Mouse (Mus musculus): ENCODE results near the gene Fgf3. TPM values are rescaled to one million over a fixed set of nuclear protein-coding genes. Genes with fewer than 3 reads are reported as not detected.

Fgf3 gene
- 0.06 and 0.12 TPM in 2 replicates for polyA plus RNA-seq (2015; fragmentation: Nextera tagmentation; extraction: Ambion mirVana)

GRCm38 (mm10) chr7:144837891-144838488 is at the start of gene Fgf3:
TSS of gene Fgf3 (plus strand) at chr7:144838083.
- H3K4me2 ChIP-seq: peak within 1 kb of the TSS; percentile 84
- no peak within 1 kb of the TSS for H3K9ac ChIP-seq
- 2% methylated on average over 42 of the region's 43 CpGs for WGBS
- H3K27me3 ChIP-seq: peaks cover 84% of the 10 kb centered on the region
- H3K9me3 ChIP-seq: no peaks in the 10 kb centered on the region
- H3K4me3 ChIP-seq: peak within 1 kb of the TSS; percentile 43
- no peaks in the 10 kb centered on the region for H3K36me3 ChIP-seq
- H3K4me1 ChIP-seq: peaks cover 17% of the 10 kb centered on the region
- no peak within 1 kb of the TSS for H3K27ac ChIP-seq
- no peak for ATAC-seq (ENCODE audit: insufficient number of reproducible peaks, low FRiP score, low TSS enrichment, low read depth)

- H3K27ac ChIP-seq: no peak overlapping the region
- no peaks in the 10 kb centered on the region for H3K9me3 ChIP-seq
- H3K27me3 ChIP-seq: 0 out of 2 replicates have a peak, but pooled peaks cover 3% of the 10 kb centered on the region
- no peaks in the 10 kb centered on the region for H3K4me1 ChIP-seq
- no peak overlapping the region for H3K4me3 ChIP-seq
- H3K36me3 ChIP-seq: no peaks in the 10 kb centered on the region
- ATAC-seq (ENCODE audit: insufficient number of reproducible peaks, low FRiP score, low TSS enrichment, low read depth): no peak
- no peak overlapping the region for H3K9ac ChIP-seq
- H3K4me2 ChIP-seq: no peak overlapping the region
- 37% methylated on average over 4 of the region's 4 CpGs for WGBS
Measured at GRCm38 (mm10) chr7:144788631-144789030, 49.3 kb upstream of the Fgf3 start.

GRCm38 (mm10) chr7:144789601-144790556 is 48.0 kb upstream of the Fgf3 start:
- H3K27me3 ChIP-seq: 0 out of 2 replicates have a peak, but pooled peaks cover 3% of the 10 kb centered on the region
- no peaks in the 10 kb centered on the region for H3K36me3 ChIP-seq
- WGBS: 56% methylated on average over 36 of the region's 36 CpGs
- no peak for ATAC-seq (ENCODE audit: insufficient number of reproducible peaks, low FRiP score, low TSS enrichment, low read depth)
- peak overlapping the region; percentile 28 for H3K4me3 ChIP-seq
- peak overlapping the region; percentile 46 for H3K4me2 ChIP-seq
- H3K27ac ChIP-seq: no peak overlapping the region
- no peak overlapping the region for H3K9ac ChIP-seq
- H3K4me1 ChIP-seq: no peaks in the 10 kb centered on the region
- no peaks in the 10 kb centered on the region for H3K9me3 ChIP-seq

GRCm38 (mm10) chr7:144791426-144791825 is 46.5 kb upstream of the Fgf3 start:
- 84% methylated on average over 7 of the region's 7 CpGs for WGBS
- Histone ChIP-seq H3K36me3 (no peaks in the 10 kb centered on the region), H3K27ac (no peak overlapping the region), H3K27me3 (0 out of 2 replicates have a peak, but pooled peaks cover 3% of the 10 kb centered on the region), H3K9me3 (no peaks in the 10 kb centered on the region), H3K4me3 (no peak overlapping the region), H3K9ac (no peak overlapping the region), H3K4me2 (no peak overlapping the region), H3K4me1 (no peaks in the 10 kb centered on the region)
- ATAC-seq (ENCODE audit: insufficient number of reproducible peaks, low FRiP score, low TSS enrichment, low read depth): no peak

- Histone ChIP-seq H3K4me1 (no peaks in the 10 kb centered on the region), H3K9me3 (no peaks in the 10 kb centered on the region), H3K4me2 (no peak overlapping the region), H3K4me3 (no peak overlapping the region), H3K36me3 (no peaks in the 10 kb centered on the region), H3K9ac (no peak overlapping the region), H3K27me3 (no peaks in the 10 kb centered on the region), H3K27ac (no peak overlapping the region)
- WGBS: 88% methylated on average over 10 of the region's 10 CpGs
- ATAC-seq (ENCODE audit: insufficient number of reproducible peaks, low FRiP score, low TSS enrichment, low read depth): no peak
Measured at GRCm38 (mm10) chr7:144793296-144793695, 44.6 kb upstream of the Fgf3 start.

- peaks cover 9% of the 10 kb centered on the region; the same call in 1 of the 2 replicates for H3K27me3 ChIP-seq
- 76% methylated on average over 9 of the region's 9 CpGs for WGBS
- H3K9me3 ChIP-seq: no peaks in the 10 kb centered on the region
- no peak overlapping the region for H3K27ac ChIP-seq
- no peak overlapping the region for H3K4me3 ChIP-seq
- ATAC-seq (ENCODE audit: insufficient number of reproducible peaks, low FRiP score, low TSS enrichment, low read depth): no peak
- no peak overlapping the region for H3K9ac ChIP-seq
- no peak overlapping the region for H3K4me2 ChIP-seq
- H3K36me3 ChIP-seq: no peaks in the 10 kb centered on the region
- H3K4me1 ChIP-seq: no peaks in the 10 kb centered on the region
Measured at GRCm38 (mm10) chr7:144795976-144796474, 41.9 kb upstream of the Fgf3 start.

GRCm38 (mm10) chr7:144796986-144797735 is 40.7 kb upstream of the Fgf3 start:
- Histone ChIP-seq H3K27me3 (peaks cover 9% of the 10 kb centered on the region; the same call in 1 of the 2 replicates), H3K4me3 (no peak overlapping the region), H3K9ac (no peak overlapping the region), H3K36me3 (no peaks in the 10 kb centered on the region), H3K4me1 (no peaks in the 10 kb centered on the region), H3K4me2 (no peak overlapping the region), H3K27ac (no peak overlapping the region), H3K9me3 (no peaks in the 10 kb centered on the region)
- no peak for ATAC-seq (ENCODE audit: insufficient number of reproducible peaks, low FRiP score, low TSS enrichment, low read depth)
- WGBS: 59% methylated on average over 17 of the region's 17 CpGs

- no peak for ATAC-seq (ENCODE audit: insufficient number of reproducible peaks, low FRiP score, low TSS enrichment, low read depth)
- Histone ChIP-seq H3K4me3 (no peak overlapping the region), H3K36me3 (no peaks in the 10 kb centered on the region), H3K9ac (no peak overlapping the region), H3K9me3 (no peaks in the 10 kb centered on the region), H3K4me2 (no peak overlapping the region), H3K27ac (no peak overlapping the region), H3K4me1 (no peaks in the 10 kb centered on the region), H3K27me3 (peaks cover 9% of the 10 kb centered on the region; the same call in 1 of the 2 replicates)
- 48% methylated on average over 1 of the region's 1 CpGs for WGBS
Measured at GRCm38 (mm10) chr7:144798471-144798870, 39.4 kb upstream of the Fgf3 start.

- no peak for ATAC-seq (ENCODE audit: insufficient number of reproducible peaks, low FRiP score, low TSS enrichment, low read depth)
- Histone ChIP-seq H3K4me2 (no peak overlapping the region), H3K4me3 (no peak overlapping the region), H3K36me3 (no peaks in the 10 kb centered on the region), H3K27ac (no peak overlapping the region), H3K9ac (no peak overlapping the region), H3K27me3 (peaks cover 5% of the 10 kb centered on the region; the same call in 1 of the 2 replicates), H3K9me3 (no peaks in the 10 kb centered on the region), H3K4me1 (0 out of 2 replicates have a peak, but pooled peaks cover 3% of the 10 kb centered on the region)
- WGBS: 62% methylated on average over 6 of the region's 6 CpGs
Measured at GRCm38 (mm10) chr7:144807036-144807435, 30.8 kb upstream of the Fgf3 start.

GRCm38 (mm10) chr7:144807976-144808577 is 29.8 kb upstream of the Fgf3 start:
- no peaks in the 10 kb centered on the region for H3K36me3 ChIP-seq
- H3K4me1 ChIP-seq: 0 out of 2 replicates have a peak, but pooled peaks cover 3% of the 10 kb centered on the region
- H3K27ac ChIP-seq: no peak overlapping the region
- no peaks in the 10 kb centered on the region for H3K9me3 ChIP-seq
- H3K27me3 ChIP-seq: peaks cover 5% of the 10 kb centered on the region; the same call in 1 of the 2 replicates
- no peak overlapping the region for H3K4me2 ChIP-seq
- ATAC-seq (ENCODE audit: insufficient number of reproducible peaks, low FRiP score, low TSS enrichment, low read depth): no peak
- no peak overlapping the region for H3K4me3 ChIP-seq
- H3K9ac ChIP-seq: no peak overlapping the region
- 69% methylated on average over 4 of the region's 4 CpGs for WGBS

- H3K4me3 ChIP-seq: no peak overlapping the region
- no peak overlapping the region for H3K4me2 ChIP-seq
- no peaks in the 10 kb centered on the region for H3K27me3 ChIP-seq
- no peak overlapping the region for H3K27ac ChIP-seq
- no peaks in the 10 kb centered on the region for H3K9me3 ChIP-seq
- ATAC-seq (ENCODE audit: insufficient number of reproducible peaks, low FRiP score, low TSS enrichment, low read depth): peak; percentile 73; the same call in 1 of the 2 replicates
- peaks cover 3% of the 10 kb centered on the region; the same call in 1 of the 2 replicates for H3K4me1 ChIP-seq
- no peaks in the 10 kb centered on the region for H3K36me3 ChIP-seq
- H3K9ac ChIP-seq: no peak overlapping the region
- 32% methylated on average over 4 of the region's 4 CpGs for WGBS
Measured at GRCm38 (mm10) chr7:144811521-144811920, 26.4 kb upstream of the Fgf3 start.

All from limb, embryonic 15.5 days (tissue).